Mouse (Mus musculus) CH12.LX (cell line): ENCODE results near the gene Rpl18.

Experiments
- CTCF ChIP-seq, 2 experiments: IDR thresholded peaks in 1 of 2; conservative IDR thresholded peaks in 1 of 2; 2 replicates each; pipeline ENCODE4 v1.5.1; 2011 to 2012; ENCODE audit warnings: low read depth in 2 of 2, low read length in 2 of 2, improper control_type of control experiment in 1 of 2, inconsistent platforms in 1 of 2, mild to moderate bottlenecking in 1 of 2, moderate library complexity in 1 of 2
- EP300 ChIP-seq: IDR thresholded peaks from 2 replicates; pipeline ENCODE4 v1.6.1; 2011; ENCODE audit warnings: low read length, improper control_type of control experiment
- POLR2A ChIP-seq: IDR thresholded peaks from 2 replicates; pipeline ENCODE4 v1.6.1; 2011; ENCODE audit warnings: low read depth, mild to moderate bottlenecking, improper control_type of control experiment, low read length

GRCm38 (mm10) chr7:45719180-45719579, 3.9 kb downstream of the Rpl18 start:
- TF ChIP-seq POLR2A = no peak
- TF ChIP-seq EP300 = no peak
- TF ChIP-seq CTCF (conservative IDR thresholded peaks at IDR 0.05 in 1 of 2, IDR thresholded peaks at IDR 0.05 in 1 of 2; ENCODE audit: low read depth in 2 of 2, low read length in 2 of 2) = no peak
